Mouse (Mus musculus) naive thymus-derived CD4-positive, alpha-beta T cell, adult 2 months (primary cell): Measurements from ENCODE around the gene Rrbp1.

Experiments used
- DNase-seq: peaks from one replicate; pipeline ENCODE4 v3.0.0-alpha.2; 2011; ENCODE audit warnings: low read depth

Gene Rrbp1

GRCm38 (mm10) chr2:143955004-143955403 is 56.1 kb downstream of the Rrbp1 start:
- DNase-seq, result no peak

- no peak for DNase-seq
Observed at GRCm38 (mm10) chr2:143953944-143954343, 57.1 kb downstream of the Rrbp1 start.

GRCm38 (mm10) chr2:143951546-143952315 is 59.3 kb downstream of the Rrbp1 start:
- no peak for DNase-seq

- no peak for DNase-seq
Observed at GRCm38 (mm10) chr2:143951028-143951420, 60.0 kb downstream of the Rrbp1 start.

- DNase-seq, result no peak
Observed at GRCm38 (mm10) chr2:143950290-143951027, 60.6 kb downstream of the Rrbp1 start.

- no peak for DNase-seq
Observed at GRCm38 (mm10) chr2:143949217-143949616, 61.8 kb downstream of the Rrbp1 start.

GRCm38 (mm10) chr2:143948416-143948815 is 62.6 kb downstream of the Rrbp1 start:
- no peak for DNase-seq

- DNase-seq, result no peak
Observed at GRCm38 (mm10) chr2:143947981-143948380, 63.1 kb downstream of the Rrbp1 start.

DNA sequence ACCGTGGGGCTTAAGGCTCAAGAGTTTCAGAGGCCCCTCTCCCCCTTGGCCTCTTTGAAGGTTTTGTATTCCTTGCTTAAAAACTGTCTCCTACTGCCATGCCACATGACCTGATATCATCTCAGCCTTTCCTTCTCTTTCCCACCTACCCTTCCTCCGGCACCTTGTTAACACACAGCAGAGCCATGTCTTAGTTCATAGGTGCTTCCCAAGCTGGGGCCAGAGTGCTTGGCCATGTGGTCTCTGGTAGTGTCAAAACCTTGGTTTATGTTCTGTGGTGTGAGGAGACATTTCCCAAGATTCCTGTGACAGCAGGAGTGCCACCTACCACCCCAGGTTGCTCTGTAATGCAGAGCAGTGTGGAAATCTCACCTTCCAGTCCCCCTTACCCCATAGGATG is 64.7 kb downstream of the Rrbp1 start:
- no peak for DNase-seq

GRCm38 (mm10) chr2:143945466-143946075 is 65.5 kb downstream of the Rrbp1 start:
- DNase-seq, result peak; percentile 31

- DNase-seq, result no peak
Observed at GRCm38 (mm10) chr2:143944796-143945195, 66.3 kb downstream of the Rrbp1 start.

DNA sequence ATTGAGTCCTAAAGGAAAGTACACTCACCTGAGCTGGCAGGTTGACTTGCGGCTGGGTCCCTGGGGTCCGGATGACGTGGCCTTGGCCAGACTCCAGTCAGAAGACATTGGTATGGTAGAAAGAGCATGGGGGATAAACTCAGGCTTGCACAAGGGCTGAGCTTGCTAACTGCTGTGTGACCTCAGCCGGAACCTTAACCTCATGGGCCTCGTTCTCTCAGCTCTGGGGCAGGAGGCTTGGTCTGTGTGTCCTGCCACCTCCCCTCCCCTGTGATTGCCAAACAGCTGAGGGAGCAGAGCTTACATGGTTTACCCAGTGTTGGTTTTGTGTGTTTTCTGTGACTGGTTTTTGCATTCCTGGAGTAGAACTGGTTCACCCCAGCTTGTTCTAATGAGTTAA is 70.7 kb downstream of the Rrbp1 start:
- no peak for DNase-seq

DNA sequence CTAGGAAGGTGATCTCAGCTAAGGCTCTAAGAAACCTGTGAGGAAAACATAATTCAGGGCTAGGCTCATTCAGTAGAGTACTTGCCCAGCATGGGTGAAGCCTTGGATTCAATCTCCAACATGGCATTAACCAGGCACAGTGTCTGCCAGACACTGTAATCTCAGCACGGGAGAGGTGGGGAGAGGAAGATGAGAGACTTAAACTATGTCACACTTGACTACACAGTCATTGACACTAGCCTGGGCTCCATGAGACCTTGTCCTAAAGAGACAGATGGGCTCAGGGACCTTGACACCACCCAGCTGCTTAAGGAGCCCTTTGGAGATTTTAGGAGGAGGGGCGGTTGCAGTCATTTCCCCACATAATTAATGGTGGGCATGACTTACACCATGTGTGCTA is 73.2 kb downstream of the Rrbp1 start:
- no peak for DNase-seq

- no peak for DNase-seq
Observed at GRCm38 (mm10) chr2:143934439-143934838, 76.6 kb downstream of the Rrbp1 start.

- DNase-seq, result no peak
Observed at GRCm38 (mm10) chr2:143933516-143933915, 77.5 kb downstream of the Rrbp1 start.

- no peak for DNase-seq
Observed at GRCm38 (mm10) chr2:143932340-143932873, 78.7 kb downstream of the Rrbp1 start.

DNA sequence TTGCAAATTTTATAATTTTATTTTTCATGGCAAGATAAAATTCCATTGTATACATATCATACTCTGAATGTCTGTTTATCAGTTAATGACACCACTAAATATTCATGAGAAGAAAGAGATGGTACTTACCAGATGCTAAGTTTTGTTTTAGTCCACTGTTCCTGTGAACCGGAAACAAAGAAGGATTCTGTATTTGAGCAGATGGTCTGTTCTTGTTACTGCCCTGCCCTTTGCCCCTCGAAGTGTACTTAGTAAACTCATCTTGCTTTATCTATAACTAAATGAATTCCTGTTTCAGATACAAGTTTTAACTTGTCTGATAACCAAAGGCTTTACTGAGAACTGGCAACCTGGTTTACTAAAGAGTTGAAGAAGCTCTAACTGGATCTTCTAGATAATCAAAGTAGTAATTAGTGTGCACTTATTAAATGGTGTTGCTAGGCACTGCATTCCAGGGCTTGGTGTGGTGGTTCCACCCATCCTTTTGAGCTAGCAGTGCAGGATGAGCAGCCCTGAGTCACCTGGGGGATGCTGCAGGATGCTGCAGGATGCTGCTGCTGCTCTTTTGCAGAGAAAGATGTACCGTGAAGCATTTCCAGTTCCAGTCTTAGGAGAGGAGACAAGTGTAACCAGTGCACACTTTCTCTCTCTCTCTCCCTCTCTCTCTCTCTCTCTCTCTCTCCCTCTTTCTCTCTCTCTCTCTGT is 81.3 kb downstream of the Rrbp1 start:
- no peak for DNase-seq

- no peak for DNase-seq
Observed at GRCm38 (mm10) chr2:143925826-143926225, 85.2 kb downstream of the Rrbp1 start.

- DNase-seq, result no peak
Observed at GRCm38 (mm10) chr2:143924085-143924484, 87.0 kb downstream of the Rrbp1 start.

GRCm38 (mm10) chr2:143918831-143919502 is 92.1 kb downstream of the Rrbp1 start:
- no peak for DNase-seq

- DNase-seq, result no peak
Observed at GRCm38 (mm10) chr2:143917622-143918021, 93.4 kb downstream of the Rrbp1 start.

GRCm38 (mm10) chr2:143916229-143916628 is 94.8 kb downstream of the Rrbp1 start:
- DNase-seq, result peak; percentile 22
